Mouse (Mus musculus) macrophage (primary cell): ENCODE results near the gene Gm9639. TPM values are rescaled to one million over a fixed set of nuclear protein-coding genes. Genes with fewer than 3 reads are reported as not detected.
"Not testable (repeated sequence)": the region's sequence is repeated elsewhere in the genome, so short reads cannot be mapped to it uniquely, and the experiment has no call there.

Experiments
- H3K27ac ChIP-seq: fragments of 350-480 bp; formaldehyde crosslinking; 2 replicates; pipeline ENCODE4 v1.9.0; 2021
- H3K36me3 ChIP-seq: fragments of 350-480 bp; formaldehyde crosslinking; 2 replicates; pipeline ENCODE4 v1.9.0; 2021; ENCODE audit errors: inconsistent target
- H3K4me3 ChIP-seq: fragments of 350-480 bp; formaldehyde crosslinking; 2 replicates; pipeline ENCODE4 v1.9.0; 2021; ENCODE audit errors: inconsistent target
- H3K79me2 ChIP-seq: fragments of 350-480 bp; formaldehyde crosslinking; 2 replicates; pipeline ENCODE4 v1.9.0; 2021; ENCODE audit errors: inconsistent target
- WGBS: methylation state at CpG from one replicate; pipeline ENCODE4 v1.1.7; 2026; ENCODE audit warnings: inconsistent platforms; ENCODE audit not compliant: missing documents; 5-methylcytosine and 5-hydroxymethylcytosine counted together
- polyA plus RNA-seq: library from polyadenylated mRNA; stranded (reverse); fragments of 250-400 nt; gene quantifications from 3 replicates; pipeline ENCODE4 v1.2.4, GENCODE M21; 2018; ENCODE audit warnings: inconsistent platforms
- total RNA-seq, 78 experiments: library from RNA; depleted of rRNA; stranded (reverse); fragments of 250-400 nt; gene quantifications; 1 replicate in 9 of 78; 2 replicates in 24 of 78; 3 replicates in 43 of 78; 4 replicates in 2 of 78; pipeline ENCODE4 v1.2.4; 2018; ENCODE audit warnings: inconsistent platforms in 56 of 78

Gm9639 gene
- not detected for total RNA-seq (2018; cell fraction: chromatin; rRNA removed)
- not detected for total RNA-seq (2018; cell fraction: cytosol; rRNA removed)
- not detected for total RNA-seq (2018; cell fraction: nucleus; rRNA removed)
- not detected in 3 replicates for polyA plus RNA-seq

GRCm38 (mm10) chr10:77794976-77795375 is at the start of gene Gm9639:
TSS of gene Gm9639 (minus strand) at chr10:77795076.
- WGBS, result 78% methylated on average over 2 of the region's 2 CpGs
- Histone ChIP-seq H3K27ac (no peak within 1 kb of the TSS), H3K36me3 (no peaks in the 10 kb centered on the region), H3K79me2 (no peaks in the 10 kb centered on the region), H3K4me3 (no peak within 1 kb of the TSS)

GRCm38 (mm10) chr10:77839006-77839405 is 44.1 kb upstream of the Gm9639 start:
- Histone ChIP-seq H3K27ac (no peak overlapping the region), H3K36me3 (no peaks in the 10 kb centered on the region), H3K4me3 (no peak overlapping the region), H3K79me2 (no peaks in the 10 kb centered on the region)
- 75% methylated on average over 6 of the region's 6 CpGs for WGBS

- H3K79me2 ChIP-seq, result no peaks in the 10 kb centered on the region
- 85% methylated on average over 7 of the region's 9 CpGs for WGBS
Observed at GRCm38 (mm10) chr10:77835647-77836046, 40.8 kb upstream of the Gm9639 start, which contains the start of gene Krtap10-10. TSS of gene Krtap10-10 (plus strand) at chr10:77835947.

GRCm38 (mm10) chr10:77826951-77827350 is 32.1 kb upstream of the Gm9639 start, which contains the start of gene Krtap10-4:
TSS of gene Krtap10-4 (minus strand) at chr10:77827095.
- WGBS, result 65% methylated on average over 6 of the region's 6 CpGs
- H3K79me2 ChIP-seq, result no peaks in the 10 kb centered on the region

More at GRCm38 (mm10) chr10:77835647-77836046, 40.8 kb upstream of the Gm9639 start, which contains the start of gene Krtap10-10:
- no peak within 1 kb of the TSS for H3K4me3 ChIP-seq
- no peaks in the 10 kb centered on the region for H3K36me3 ChIP-seq
- no peak within 1 kb of the TSS for H3K27ac ChIP-seq

DNA sequence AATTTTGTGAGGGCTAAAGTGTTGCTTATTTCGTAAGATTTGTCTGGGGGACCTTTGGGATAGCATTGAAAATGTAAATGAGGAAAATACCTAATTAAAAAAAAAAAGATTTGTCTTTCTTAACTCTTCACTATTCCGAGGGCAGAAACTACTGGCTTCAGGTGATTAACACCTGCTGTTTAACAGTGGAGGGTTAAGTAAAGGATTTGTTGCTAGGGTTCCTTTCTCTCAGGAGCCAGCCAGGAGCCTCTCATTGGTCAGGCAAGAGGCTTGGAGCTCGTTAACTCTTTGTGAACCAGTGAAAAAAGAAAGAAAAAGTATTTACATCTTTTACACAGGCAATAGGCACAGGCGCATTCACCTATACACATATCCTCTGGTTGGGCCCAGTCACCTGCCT is 24.3 kb upstream of the Gm9639 start:
- 75% methylated on average over 4 of the region's 4 CpGs for WGBS

More at GRCm38 (mm10) chr10:77826951-77827350, 32.1 kb upstream of the Gm9639 start, which contains the start of gene Krtap10-4:
- H3K36me3 ChIP-seq, result no peaks in the 10 kb centered on the region
- H3K27ac ChIP-seq, result no peak within 1 kb of the TSS
- H3K4me3 ChIP-seq, result no peak within 1 kb of the TSS

GRCm38 (mm10) chr10:77818523-77818922 is 23.6 kb upstream of the Gm9639 start:
- 90% methylated on average over 4 of the region's 4 CpGs for WGBS
- Histone ChIP-seq H3K27ac (no peak overlapping the region), H3K79me2 (no peaks in the 10 kb centered on the region), H3K4me3 (no peak overlapping the region), H3K36me3 (no peaks in the 10 kb centered on the region)

More for the DNA sequence above, 24.3 kb upstream of the Gm9639 start:
- Histone ChIP-seq H3K4me3 (no peak overlapping the region), H3K79me2 (no peaks in the 10 kb centered on the region), H3K27ac (no peak overlapping the region), H3K36me3 (no peaks in the 10 kb centered on the region)

GRCm38 (mm10) chr10:77815514-77815913 is 20.6 kb upstream of the Gm9639 start:
- H3K79me2 ChIP-seq, result no peaks in the 10 kb centered on the region
- H3K27ac ChIP-seq, result no peak overlapping the region
- 59% methylated on average over 5 of the region's 5 CpGs for WGBS
- H3K4me3 ChIP-seq, result no peak overlapping the region
- H3K36me3 ChIP-seq, result no peaks in the 10 kb centered on the region

GRCm38 (mm10) chr10:77814382-77814781 is 19.5 kb upstream of the Gm9639 start, which contains the start of gene Gm2696:
TSS of gene Gm2696 (plus strand) at chr10:77814682.
- Histone ChIP-seq H3K27ac (no peak within 1 kb of the TSS), H3K36me3 (no peaks in the 10 kb centered on the region), H3K4me3 (no peak within 1 kb of the TSS), H3K79me2 (no peaks in the 10 kb centered on the region)
- WGBS, result 55% methylated on average over 4 of the region's 4 CpGs

GRCm38 (mm10) chr10:77811743-77812142 is 16.9 kb upstream of the Gm9639 start, which contains the start of gene Gm9507:
TSS of gene Gm9507 (minus strand) at chr10:77811843.
- Histone ChIP-seq H3K36me3 (no peaks in the 10 kb centered on the region), H3K79me2 (no peaks in the 10 kb centered on the region), H3K27ac (no peak within 1 kb of the TSS), H3K4me3 (no peak within 1 kb of the TSS)
- 78% methylated on average over 5 of the region's 5 CpGs for WGBS

DNA sequence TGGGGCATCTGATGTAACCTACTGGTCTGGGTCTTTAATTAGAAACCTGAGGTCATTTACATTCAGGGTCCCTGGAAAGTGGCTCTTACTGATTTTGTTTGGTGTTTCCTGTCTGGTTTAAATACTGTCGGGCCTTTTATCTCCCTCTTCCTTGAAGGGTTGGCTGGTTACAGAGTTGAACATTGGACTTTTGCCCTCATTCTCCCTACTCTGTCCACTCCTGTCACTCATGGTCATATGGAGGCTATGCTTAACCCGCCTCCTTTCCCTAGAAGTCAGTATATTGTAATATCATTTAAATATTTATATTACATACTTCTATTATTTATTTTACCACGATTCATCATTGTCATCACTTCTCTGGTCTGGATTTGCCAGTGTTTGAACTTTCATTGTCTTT is 9.2 kb upstream of the Gm9639 start:
- no peak overlapping the region for H3K4me3 ChIP-seq
- H3K36me3 ChIP-seq, result no peaks in the 10 kb centered on the region
- no peak overlapping the region for H3K27ac ChIP-seq
- 71% methylated on average over 3 of the region's 3 CpGs for WGBS
- no peaks in the 10 kb centered on the region for H3K79me2 ChIP-seq

- Histone ChIP-seq H3K79me2 (no peaks in the 10 kb centered on the region), H3K27ac (no peak within 1 kb of the TSS), H3K4me3 (no peak within 1 kb of the TSS), H3K36me3 (no peaks in the 10 kb centered on the region)
- WGBS, result 61% methylated on average over 8 of the region's 8 CpGs
Observed at GRCm38 (mm10) chr10:77798921-77799508, 4.1 kb upstream of the Gm9639 start, which contains the start of gene Gm19668. TSS of gene Gm19668 (minus strand) at chr10:77799133.

DNA sequence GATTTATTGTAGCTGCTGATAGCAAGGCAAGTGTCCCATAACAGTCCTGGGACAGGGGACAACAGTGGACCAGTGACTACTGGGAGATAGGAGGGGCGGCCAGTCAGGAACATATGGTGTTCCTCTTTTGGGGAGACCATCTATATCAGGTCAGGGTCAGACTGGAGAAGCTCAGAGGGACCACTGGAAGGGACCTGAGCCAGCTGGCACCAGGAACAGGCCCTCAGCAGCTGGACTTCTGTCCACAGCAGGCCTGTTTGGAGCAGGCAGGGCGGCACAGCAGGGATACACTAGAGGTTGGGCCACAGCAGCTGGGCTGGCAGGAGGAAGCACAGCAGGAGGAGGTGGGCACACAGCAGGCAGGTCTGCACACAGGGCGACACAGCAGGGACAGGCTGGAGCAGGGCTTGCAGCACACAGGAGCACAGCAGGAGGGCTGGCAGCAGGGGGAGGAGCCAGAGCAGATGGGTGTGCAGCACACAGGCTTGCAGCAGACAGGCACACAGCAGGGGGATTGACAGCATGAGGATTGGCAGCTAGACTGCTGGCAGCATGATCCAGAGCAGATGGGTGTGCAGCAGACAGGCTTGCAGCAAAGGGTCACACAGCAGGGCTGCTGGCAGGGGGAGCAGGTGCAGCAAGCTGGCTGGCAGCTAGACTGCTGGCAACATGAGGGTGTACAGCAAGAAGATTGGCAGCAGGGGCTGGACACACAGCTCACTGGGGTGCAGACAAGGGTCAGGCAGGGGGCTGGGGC is 3.5 kb upstream of the Gm9639 start:
- H3K4me3 ChIP-seq, H3K27ac ChIP-seq, H3K36me3 ChIP-seq, H3K79me2 ChIP-seq: not testable (repeated sequence)
- 65% methylated on average over 2 of the region's 3 CpGs for WGBS

GRCm38 (mm10) chr10:77797677-77798076 is 2.8 kb upstream of the Gm9639 start:
- no peaks in the 10 kb centered on the region for H3K79me2 ChIP-seq
- no peak overlapping the region for H3K4me3 ChIP-seq
- 66% methylated on average over 3 of the region's 3 CpGs for WGBS
- no peaks in the 10 kb centered on the region for H3K36me3 ChIP-seq
- H3K27ac ChIP-seq, result no peak overlapping the region

- no peaks in the 10 kb centered on the region for H3K36me3 ChIP-seq
- H3K79me2 ChIP-seq, result no peaks in the 10 kb centered on the region
- no peak overlapping the region for H3K27ac ChIP-seq
- no peak overlapping the region for H3K4me3 ChIP-seq
- WGBS, result 78% methylated on average over 2 of the region's 2 CpGs
Observed at GRCm38 (mm10) chr10:77788621-77789020, 6.3 kb downstream of the Gm9639 start.

- not testable (repeated sequence) for H3K27ac ChIP-seq, H3K79me2 ChIP-seq, H3K36me3 ChIP-seq, H3K4me3 ChIP-seq
- no CpG with 5 or more reads among the region's 1 CpGs for WGBS
Observed at GRCm38 (mm10) chr10:77787876-77788275, 7.0 kb downstream of the Gm9639 start, which contains the start of gene Gm7137. TSS of gene Gm7137 (minus strand) at chr10:77788200.
